Mouse (Mus musculus) heart, embryonic 11.5 days (tissue): ENCODE data around the gene Nrp1. TPM values are rescaled to one million over a fixed set of nuclear protein-coding genes. Genes with fewer than 3 reads are reported as not detected.

Source experiments
- ATAC-seq: fragments of 200-750 bp; cut with Nextera tagmentation; replicated peaks from 2 replicates; pipeline ENCODE4 v1.8.0; 2017; ENCODE audit warnings: moderate library complexity; ENCODE audit not compliant: insufficient number of reproducible peaks, low FRiP score, low TSS enrichment
- H3K27ac ChIP-seq: fragments of 300-500 bp; sonication (generic); 2 replicates; pipeline ENCODE4 v1.5.1; 2014; ENCODE audit warnings: mild to moderate bottlenecking, low read depth, low read length
- H3K27me3 ChIP-seq: fragments of 300-500 bp; sonication (generic); 2 replicates; pipeline ENCODE4 v1.6.1; 2014; ENCODE audit warnings: mild to moderate bottlenecking, low read length, mixed read lengths; ENCODE audit not compliant: control insufficient read depth, insufficient read depth
- H3K36me3 ChIP-seq: fragments of 300-500 bp; sonication (generic); 2 replicates; pipeline ENCODE4 v1.6.1; 2014; ENCODE audit warnings: mild to moderate bottlenecking, low read length, moderate library complexity, mixed read lengths; ENCODE audit not compliant: control insufficient read depth, insufficient read depth
- H3K4me1 ChIP-seq: fragments of 300-500 bp; sonication (generic); 2 replicates; pipeline ENCODE4 v1.6.1; 2014; ENCODE audit warnings: low read length; ENCODE audit not compliant: control insufficient read depth, insufficient read depth
- H3K4me2 ChIP-seq: fragments of 300-500 bp; sonication (generic); 2 replicates; pipeline ENCODE4 v1.6.1; 2014; ENCODE audit warnings: mild to moderate bottlenecking, moderate library complexity
- H3K4me3 ChIP-seq: fragments of 300-500 bp; sonication (generic); 2 replicates; pipeline ENCODE4 v1.5.1; 2014; ENCODE audit warnings: low read depth, low read length
- H3K9ac ChIP-seq: fragments of 300-500 bp; sonication (generic); 2 replicates; pipeline ENCODE4 v1.6.1; 2014; ENCODE audit warnings: mild to moderate bottlenecking, low read depth, low read length, moderate library complexity
- H3K9me3 ChIP-seq: fragments of 300-500 bp; sonication (generic); replicated peaks from 2 replicates; pipeline ENCODE4 v1.6.1; 2016; ENCODE audit warnings: low read length; ENCODE audit not compliant: control insufficient read depth
- WGBS: fragments of 180-500 bp; shearing (Covaris S2); extraction: QIAGEN DNeasy Blood & Tissue Kit; methylation state at CpG from one replicate; pipeline ENCODE4 v1.1.7; 2014; ENCODE audit not compliant: insufficient replicate concordance; 5-methylcytosine and 5-hydroxymethylcytosine counted together
- polyA plus RNA-seq: library from polyadenylated mRNA; unstranded; fragments of >200 nt; fragmentation: Nextera tagmentation; extraction: Ambion mirVana; gene quantifications from 2 replicates; pipeline ENCODE4 v1.2.1, GENCODE M21; 2014

Nrp1 gene
- polyA plus RNA-seq = 93.7 and 110 TPM in 2 replicates

DNA sequence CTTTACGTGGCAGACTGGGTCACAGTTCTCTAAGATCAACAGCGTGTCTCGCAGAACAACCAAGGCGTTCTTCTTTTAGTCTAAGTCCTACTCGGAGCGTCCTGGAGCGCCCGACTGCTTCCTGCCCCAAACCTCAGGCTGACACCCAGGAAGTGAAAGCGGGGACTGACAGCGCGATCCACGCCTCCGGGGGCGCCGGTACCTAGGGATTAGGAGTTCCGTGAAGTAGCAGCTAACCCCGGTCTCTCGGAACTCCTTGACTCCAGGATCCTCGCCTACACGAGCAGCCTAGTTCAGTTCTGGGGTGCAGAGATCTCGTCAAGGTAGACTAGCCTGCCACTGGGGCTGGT, at the start of gene Nrp1:
Nrp1 (plus strand) TSS at position 199 of the 350 bp plus-strand sequence.
- 0 out of 2 replicates have a peak, but pooled peaks have one; percentile 0 for ATAC-seq
- WGBS = 0% methylated on average over 21 of the region's 21 CpGs
- H3K4me3 ChIP-seq = peak within 1 kb of the TSS; percentile 82

DNA sequence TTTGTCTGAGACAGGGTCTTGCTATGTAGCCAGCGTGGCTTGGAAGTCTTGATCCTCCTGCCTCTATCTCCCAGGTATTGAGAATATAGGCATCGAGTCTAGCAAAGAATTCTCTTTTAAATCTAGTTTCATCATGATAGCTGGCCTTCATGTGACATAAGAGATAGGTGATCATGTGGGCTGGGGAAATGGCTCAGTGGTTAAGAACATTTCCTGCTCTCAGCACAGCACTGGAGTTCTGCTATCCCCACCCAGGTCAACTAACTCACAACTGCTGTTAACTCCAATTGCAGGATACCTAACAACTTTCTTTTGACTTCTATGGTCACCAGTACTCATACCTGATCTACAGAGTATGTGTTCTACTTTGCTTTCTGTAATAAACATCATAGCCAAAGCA, 37.6 kb upstream of the Nrp1 start:
- WGBS = 77% methylated on average over 2 of the region's 2 CpGs
- no peak overlapping the region for H3K27ac ChIP-seq
- ATAC-seq = no peak
- no peaks in the 10 kb centered on the region for H3K9me3 ChIP-seq
- H3K9ac ChIP-seq = no peak overlapping the region
- no peak overlapping the region for H3K4me3 ChIP-seq
- no peak overlapping the region for H3K4me2 ChIP-seq
- no peaks in the 10 kb centered on the region for H3K27me3 ChIP-seq
- H3K36me3 ChIP-seq = no peaks in the 10 kb centered on the region
- H3K4me1 ChIP-seq = peaks cover 3% of the 10 kb centered on the region

More for the DNA sequence above, at the start of gene Nrp1:
- peak within 1 kb of the TSS; percentile 99 for H3K27ac ChIP-seq
- H3K4me2 ChIP-seq = peak within 1 kb of the TSS; percentile 97
- H3K9me3 ChIP-seq = no peaks in the 10 kb centered on the region
- H3K36me3 ChIP-seq = no peaks in the 10 kb centered on the region
- H3K4me1 ChIP-seq = peaks cover 27% of the 10 kb centered on the region
- H3K27me3 ChIP-seq = no peaks in the 10 kb centered on the region
- H3K9ac ChIP-seq = peak within 1 kb of the TSS; percentile 90

GRCm38 (mm10) chr8:128327281-128327680, 31.1 kb upstream of the Nrp1 start:
- Histone ChIP-seq H3K4me2 (no peak overlapping the region), H3K9ac (no peak overlapping the region), H3K9me3 (no peaks in the 10 kb centered on the region), H3K27ac (no peak overlapping the region), H3K36me3 (no peaks in the 10 kb centered on the region), H3K27me3 (no peaks in the 10 kb centered on the region), H3K4me3 (no peak overlapping the region), H3K4me1 (no peaks in the 10 kb centered on the region; the same call in 1 of the 2 replicates)
- ATAC-seq = no peak
- 85% methylated on average over 1 of the region's 1 CpGs for WGBS

GRCm38 (mm10) chr8:128327922-128328321, 30.5 kb upstream of the Nrp1 start:
- H3K27ac ChIP-seq = no peak overlapping the region
- H3K36me3 ChIP-seq = no peaks in the 10 kb centered on the region
- no peak for ATAC-seq
- WGBS = 13% methylated on average over 2 of the region's 2 CpGs
- no peak overlapping the region for H3K9ac ChIP-seq
- H3K4me3 ChIP-seq = no peak overlapping the region
- H3K4me1 ChIP-seq = no peaks in the 10 kb centered on the region; the same call in 1 of the 2 replicates
- H3K9me3 ChIP-seq = no peaks in the 10 kb centered on the region
- H3K27me3 ChIP-seq = no peaks in the 10 kb centered on the region
- H3K4me2 ChIP-seq = no peak overlapping the region

DNA sequence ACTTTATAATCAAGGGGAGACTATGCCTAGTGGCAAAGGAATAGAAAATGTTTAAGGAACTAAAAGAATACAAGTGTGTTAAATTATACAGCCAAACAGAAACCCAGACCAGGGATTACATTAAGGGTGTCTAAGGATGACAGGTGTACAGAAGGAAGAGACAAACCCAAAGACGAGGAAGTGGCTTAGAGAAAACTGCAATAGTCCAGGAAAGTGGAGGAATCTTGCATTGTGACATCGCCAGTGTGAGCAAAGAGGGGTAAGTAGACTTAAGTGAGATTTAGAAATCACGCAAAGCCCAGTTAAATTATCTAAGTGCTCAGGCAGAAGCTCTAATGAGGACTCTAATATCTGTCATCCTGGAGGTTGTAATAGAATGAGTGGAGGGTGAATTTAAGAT, 28.9 kb upstream of the Nrp1 start:
- ATAC-seq = no peak
- Histone ChIP-seq H3K4me1 (no peaks in the 10 kb centered on the region; the same call in 1 of the 2 replicates), H3K27me3 (no peaks in the 10 kb centered on the region), H3K36me3 (no peaks in the 10 kb centered on the region), H3K9ac (no peak overlapping the region), H3K27ac (no peak overlapping the region), H3K9me3 (no peaks in the 10 kb centered on the region), H3K4me2 (no peak overlapping the region), H3K4me3 (no peak overlapping the region)
- 80% methylated on average over 3 of the region's 3 CpGs for WGBS

- Histone ChIP-seq H3K27ac (no peak overlapping the region), H3K9me3 (no peaks in the 10 kb centered on the region), H3K4me3 (no peak overlapping the region), H3K4me2 (no peak overlapping the region), H3K4me1 (peaks cover 8% of the 10 kb centered on the region; the same call in 1 of the 2 replicates), H3K9ac (no peak overlapping the region), H3K27me3 (no peaks in the 10 kb centered on the region), H3K36me3 (no peaks in the 10 kb centered on the region)
- WGBS = 83% methylated on average over 3 of the region's 3 CpGs
- no peak for ATAC-seq
These were observed 22.4 kb upstream of the Nrp1 start for GRCm38 (mm10) chr8:128335976-128336375.

GRCm38 (mm10) chr8:128338951-128339350, 19.5 kb upstream of the Nrp1 start:
- Histone ChIP-seq H3K4me1 (peaks cover 8% of the 10 kb centered on the region; the same call in 1 of the 2 replicates), H3K27ac (no peak overlapping the region), H3K9me3 (no peaks in the 10 kb centered on the region), H3K4me2 (no peak overlapping the region), H3K9ac (no peak overlapping the region), H3K36me3 (no peaks in the 10 kb centered on the region), H3K4me3 (no peak overlapping the region), H3K27me3 (no peaks in the 10 kb centered on the region)
- no peak for ATAC-seq

DNA sequence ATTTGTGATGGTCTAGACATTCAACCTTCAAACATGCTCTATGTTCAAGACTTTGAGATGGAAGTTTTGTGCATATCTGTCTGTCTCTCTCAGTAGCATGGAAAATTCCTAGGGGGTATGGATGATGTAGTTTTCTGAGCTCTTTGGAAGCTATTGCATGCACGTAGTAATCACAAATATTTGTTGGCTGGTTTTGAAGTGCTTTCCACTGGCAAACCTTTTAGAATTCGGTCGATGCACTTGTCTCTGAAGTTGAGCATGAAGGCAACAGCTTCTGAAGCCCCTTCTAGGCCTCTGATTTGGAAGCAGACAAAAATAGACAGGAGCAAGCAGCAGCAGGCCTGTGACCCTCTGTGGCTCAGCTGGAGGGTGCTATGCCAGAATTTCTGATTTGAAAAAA, 18.9 kb upstream of the Nrp1 start:
- peaks cover 8% of the 10 kb centered on the region; the same call in 1 of the 2 replicates for H3K4me1 ChIP-seq
- H3K36me3 ChIP-seq = no peaks in the 10 kb centered on the region
- no peak overlapping the region for H3K4me3 ChIP-seq
- 54% methylated on average over 3 of the region's 3 CpGs for WGBS
- no peak overlapping the region for H3K9ac ChIP-seq
- ATAC-seq = no peak
- H3K27ac ChIP-seq = peak overlapping the region; percentile 29; the same call in 1 of the 2 replicates
- no peak overlapping the region for H3K4me2 ChIP-seq
- no peaks in the 10 kb centered on the region for H3K27me3 ChIP-seq
- H3K9me3 ChIP-seq = no peaks in the 10 kb centered on the region

DNA sequence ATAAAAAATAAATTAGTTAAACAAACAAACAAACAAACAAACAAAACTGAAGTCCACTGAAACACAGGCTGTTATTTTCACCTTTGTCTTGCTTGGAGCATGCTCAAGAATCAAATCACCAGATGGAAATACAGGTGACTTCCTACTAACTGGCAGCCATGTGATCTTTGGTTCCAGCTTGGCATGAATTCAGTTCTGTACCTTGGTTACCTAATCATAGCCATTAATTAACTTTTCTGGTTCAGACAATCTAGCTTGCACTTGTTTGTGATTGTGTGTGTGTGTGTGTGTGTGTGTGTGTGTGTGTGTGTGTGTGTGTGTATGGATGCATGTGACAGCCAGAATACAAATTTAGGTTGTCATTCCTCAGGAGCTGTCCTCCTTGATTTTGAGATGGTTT, 8.0 kb upstream of the Nrp1 start:
- Histone ChIP-seq H3K27ac (no peak overlapping the region), H3K4me3 (no peak overlapping the region), H3K9me3 (no peaks in the 10 kb centered on the region), H3K36me3 (no peaks in the 10 kb centered on the region), H3K4me2 (no peak overlapping the region), H3K4me1 (no peaks in the 10 kb centered on the region), H3K9ac (no peak overlapping the region), H3K27me3 (no peaks in the 10 kb centered on the region)
- no peak for ATAC-seq
